Mouse (Mus musculus): Measurements from ENCODE around the gene Gm28038.

Gm28038 gene

DNA sequence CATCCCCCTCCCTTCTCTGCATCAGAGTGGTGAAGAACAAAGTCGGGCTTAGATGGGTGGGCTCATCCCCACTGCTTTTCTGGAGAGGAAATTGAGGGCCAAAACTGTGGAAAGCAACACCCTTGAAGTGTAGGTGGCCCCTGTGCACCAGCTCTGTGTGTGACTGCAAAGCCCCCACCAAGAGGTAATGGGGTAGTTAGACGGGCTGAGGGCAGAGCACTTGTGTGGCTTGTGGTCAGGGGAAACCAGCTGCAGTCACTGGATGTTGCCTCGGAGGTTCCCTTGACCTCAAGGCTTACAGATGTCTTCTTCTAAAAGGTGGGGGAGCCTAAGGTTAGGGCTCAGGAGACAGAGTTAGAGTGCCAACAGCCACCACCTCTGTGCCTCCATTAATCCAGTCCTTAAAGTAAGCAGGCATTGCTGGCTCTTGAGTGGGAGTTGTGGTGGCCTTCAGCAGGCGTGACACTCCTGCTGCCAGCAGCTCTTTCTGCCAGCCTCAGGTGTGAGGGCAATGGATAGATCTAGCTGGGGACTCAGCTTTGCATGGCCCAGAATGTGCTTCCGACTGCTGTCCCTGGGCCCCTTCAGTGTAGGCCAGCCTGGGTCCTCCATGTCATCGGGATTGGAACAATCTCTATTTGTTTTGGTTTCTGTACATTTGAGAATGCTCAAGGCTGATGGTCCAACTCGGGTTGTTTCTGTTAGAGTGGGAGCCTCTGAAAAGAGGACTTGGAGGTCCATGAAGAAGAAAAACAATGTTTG lies 23.0 kb upstream of the Gm28038 start:
- DNase-seq: no peak

DNA sequence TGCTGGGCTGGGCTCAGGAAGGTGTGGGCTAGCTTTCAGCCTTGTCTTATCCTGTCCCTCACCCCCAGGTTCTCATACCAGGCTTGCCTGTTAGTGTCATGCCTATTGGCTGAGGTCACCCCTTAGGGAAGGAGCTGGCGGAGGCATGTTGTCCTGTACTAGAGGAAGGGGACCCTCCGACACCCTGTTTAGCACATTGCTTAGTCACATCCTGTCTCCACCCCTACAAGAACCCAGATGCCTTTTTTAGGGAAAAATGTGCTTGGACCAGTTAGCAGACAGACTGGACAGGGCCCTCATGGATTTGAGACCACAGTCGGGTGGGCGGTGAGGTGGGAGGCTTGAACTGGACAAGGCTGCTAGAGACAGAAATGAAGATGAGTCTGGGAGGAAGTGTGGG lies 22.2 kb upstream of the Gm28038 start:
- peak; percentile 68 for DNase-seq

DNA sequence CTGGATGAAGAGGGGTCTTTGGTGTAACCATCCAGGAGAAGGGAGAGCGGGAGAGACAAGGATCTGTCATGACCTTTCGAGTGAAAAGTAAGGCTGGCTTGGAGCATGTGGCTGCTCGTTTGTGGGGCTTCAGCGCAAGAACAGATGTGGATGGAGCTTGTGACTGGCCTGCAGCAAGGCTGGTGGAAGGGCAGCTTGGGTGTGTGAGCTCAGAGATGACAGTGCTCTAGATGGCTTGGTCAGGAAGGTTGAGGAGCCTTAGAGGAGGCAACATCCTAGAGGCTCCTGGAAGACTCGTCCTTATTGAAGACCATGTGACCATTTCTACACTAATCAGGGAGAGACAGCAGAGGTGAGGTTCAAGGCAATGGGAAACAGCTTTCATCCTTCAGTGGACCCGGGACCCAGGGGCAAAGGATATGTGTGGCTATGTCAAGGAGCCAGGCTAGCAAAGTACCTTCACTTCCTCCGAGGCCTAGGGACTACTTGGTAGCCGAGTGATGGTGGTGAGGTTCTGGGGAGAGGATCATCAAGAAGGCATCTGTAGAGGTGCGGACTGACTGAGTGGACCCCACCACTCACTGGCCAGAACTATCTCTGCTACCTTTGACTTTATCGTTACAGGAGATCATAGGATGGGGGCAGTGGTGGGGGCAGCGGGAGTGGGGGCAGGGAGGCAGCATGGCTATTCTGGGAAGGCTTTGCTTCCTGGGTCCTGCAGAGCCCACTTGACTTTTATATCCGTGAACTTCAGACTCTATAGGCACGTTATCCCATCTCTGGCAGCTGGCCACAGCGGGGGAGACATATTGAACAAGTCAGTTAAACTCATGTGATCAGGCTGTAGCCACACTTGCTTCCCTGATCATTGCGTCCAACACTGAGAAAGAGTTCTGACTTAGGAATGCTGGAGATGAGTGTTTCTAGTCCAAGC lies 21.4 kb upstream of the Gm28038 start:
- DNase-seq: peak; percentile 60

DNA sequence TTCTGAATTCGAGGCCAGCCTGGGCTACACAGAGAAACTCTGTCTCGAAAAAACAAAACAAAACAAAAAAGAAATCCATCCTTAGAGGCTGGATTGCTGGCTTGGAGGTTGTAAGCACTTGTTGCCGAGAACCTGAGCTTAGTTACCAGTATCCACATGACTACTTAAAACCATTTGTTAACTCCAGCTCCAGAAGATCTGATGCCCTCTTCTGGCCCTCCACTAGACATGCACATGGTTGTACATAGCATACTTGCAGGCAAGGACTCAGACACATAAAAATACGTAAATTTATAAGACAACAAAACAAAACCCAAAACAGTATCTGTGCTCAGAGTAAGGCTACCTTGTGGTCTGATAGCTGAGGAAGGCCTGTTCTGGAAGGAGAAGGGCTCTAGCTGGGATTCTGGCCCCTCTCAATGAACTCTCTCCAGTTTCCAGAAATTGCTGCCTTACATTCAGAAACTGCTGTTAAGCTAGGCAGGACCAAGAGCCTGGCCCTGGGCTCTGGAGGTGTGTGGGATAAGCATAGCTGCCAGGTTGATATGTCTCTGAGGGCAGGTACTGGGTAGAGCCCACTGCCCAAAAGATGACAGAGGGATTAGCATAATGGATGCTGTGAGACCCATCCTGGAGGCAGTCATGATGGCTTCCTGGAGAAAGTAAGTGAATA lies 19.6 kb upstream of the Gm28038 start:
- no peak for DNase-seq

DNA sequence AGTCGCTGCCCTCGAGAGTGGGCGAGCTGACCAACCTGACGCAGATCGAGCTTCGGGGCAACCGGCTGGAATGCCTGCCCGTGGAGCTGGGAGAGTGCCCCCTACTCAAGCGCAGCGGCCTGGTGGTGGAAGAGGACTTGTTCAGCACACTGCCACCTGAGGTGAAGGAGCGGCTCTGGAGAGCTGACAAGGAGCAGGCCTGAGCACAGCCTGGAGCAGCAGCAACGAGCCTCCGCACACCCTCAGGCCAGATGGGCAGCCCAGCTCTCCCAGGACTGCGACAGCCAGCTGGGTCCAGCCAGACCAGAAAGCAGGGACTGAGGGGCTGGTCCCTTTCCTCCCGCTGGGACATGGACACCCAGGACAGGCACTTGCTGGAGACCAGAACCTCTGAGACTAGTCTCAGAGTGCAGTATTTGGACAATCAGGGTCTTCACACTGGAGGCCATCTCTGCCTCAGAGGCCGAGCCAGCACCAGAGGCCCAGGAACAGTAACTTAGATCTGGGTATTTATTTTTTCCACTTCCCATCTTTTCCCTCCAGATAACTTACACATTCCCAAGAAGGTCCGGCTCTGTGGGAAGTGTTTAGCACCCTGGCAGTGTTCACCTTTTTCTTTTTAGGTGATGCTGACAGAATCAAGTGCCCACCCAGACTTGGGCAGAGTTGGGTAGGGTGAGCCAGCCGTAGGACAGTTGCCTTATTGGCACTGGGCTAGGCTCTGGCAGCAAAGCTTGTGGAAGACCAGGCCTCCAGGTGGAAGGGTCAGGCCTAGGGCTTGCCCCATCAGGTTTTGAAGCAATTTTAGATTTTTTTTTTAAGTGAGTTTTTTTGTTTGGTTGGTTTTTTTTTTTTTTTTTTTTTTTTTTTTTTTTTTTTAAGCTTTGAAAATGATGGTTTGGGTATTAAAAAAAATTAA lies 18.7 kb upstream of the Gm28038 start:
- DNase-seq: peak; percentile 14

DNA sequence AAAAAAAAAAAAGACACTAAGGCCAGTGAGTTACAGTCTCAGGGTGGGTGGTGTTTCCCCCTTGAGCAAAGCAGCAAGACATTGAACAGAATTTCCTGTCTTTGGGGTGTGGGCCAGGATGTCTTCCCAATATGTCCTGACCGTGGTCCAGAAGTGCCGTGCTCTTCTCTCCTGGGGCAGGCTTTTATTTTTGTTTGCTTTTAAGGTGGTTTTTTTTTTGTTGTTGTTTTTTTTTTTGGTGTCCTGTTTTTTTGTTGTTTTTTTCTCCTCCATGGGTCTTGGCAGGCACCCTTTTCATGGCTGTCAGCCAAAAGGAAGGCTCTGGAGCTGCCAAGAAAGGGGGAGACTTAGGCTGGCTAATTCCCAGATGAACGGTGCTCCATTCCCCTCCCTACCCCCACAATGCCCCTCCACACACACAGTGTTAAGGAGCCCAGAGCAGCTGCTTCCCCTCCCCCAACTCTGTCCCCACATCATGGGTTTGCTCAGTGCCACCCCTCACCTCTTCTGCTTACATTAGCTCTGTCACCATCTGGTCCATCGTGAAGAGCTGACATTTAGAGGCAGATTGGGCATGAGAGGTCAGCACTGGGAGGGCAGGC lies 17.9 kb upstream of the Gm28038 start:
- DNase-seq: peak; percentile 71

DNA sequence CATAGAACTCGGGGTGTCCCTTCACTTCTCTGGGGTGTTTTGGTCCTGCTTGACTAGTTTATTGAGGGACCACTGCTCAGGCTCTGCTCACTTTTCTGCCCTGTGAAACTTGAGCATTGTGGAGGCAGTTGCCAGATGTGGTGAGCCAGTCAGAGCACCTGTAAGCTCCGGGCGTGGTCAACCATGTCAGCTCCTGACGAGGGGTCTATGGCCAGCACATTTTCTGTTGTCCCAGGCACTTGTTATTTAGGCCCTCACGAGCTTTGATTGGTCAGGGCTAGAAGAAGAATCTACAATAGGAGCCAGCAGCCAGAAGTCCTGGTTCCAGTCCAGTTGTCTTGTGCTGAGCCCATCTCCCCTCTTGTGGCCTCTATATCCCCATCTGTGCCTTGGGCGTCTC lies 17.0 kb upstream of the Gm28038 start:
- peak; percentile 11 for DNase-seq

DNA sequence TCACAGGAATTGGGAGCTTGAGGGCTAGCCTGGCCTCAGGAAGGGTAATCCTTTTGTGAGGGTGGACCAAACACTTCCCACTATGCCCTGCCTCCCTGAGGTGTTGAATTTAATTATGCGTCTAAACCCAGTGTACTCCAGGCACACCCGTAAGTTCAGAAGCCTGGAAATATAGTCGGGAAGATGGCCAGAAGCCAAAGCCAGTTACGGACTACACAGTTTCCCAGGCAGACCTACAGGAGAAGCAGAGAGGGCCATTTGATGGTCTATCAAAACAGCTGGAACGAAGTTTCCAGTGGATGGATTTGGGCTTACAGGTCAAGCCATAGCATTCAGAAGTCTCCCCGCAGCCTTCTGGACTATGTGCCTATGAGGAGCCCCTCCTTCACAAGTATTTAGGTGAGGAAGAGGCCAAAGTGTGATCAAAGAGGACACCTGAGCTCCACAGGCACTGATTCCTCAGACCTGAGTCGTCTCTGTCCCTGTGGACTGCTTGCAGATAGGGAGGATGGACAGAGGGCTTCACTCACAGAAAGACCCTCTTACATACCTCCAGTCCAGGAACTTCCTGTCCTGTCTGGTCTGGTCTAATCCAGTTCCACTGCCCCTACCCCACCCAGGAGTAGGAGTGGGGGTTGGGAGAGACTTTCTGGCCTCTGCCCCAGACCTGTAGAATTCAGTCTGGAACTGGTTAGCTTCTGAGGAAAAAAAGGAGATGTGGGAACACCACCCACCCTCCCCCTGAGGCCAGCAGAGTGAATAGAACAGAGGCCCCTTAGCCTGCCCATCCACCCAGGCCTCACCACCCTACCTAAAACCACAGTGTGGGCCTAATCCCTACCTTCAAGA lies 15.9 kb upstream of the Gm28038 start:
- DNase-seq: peak; percentile 48

DNA sequence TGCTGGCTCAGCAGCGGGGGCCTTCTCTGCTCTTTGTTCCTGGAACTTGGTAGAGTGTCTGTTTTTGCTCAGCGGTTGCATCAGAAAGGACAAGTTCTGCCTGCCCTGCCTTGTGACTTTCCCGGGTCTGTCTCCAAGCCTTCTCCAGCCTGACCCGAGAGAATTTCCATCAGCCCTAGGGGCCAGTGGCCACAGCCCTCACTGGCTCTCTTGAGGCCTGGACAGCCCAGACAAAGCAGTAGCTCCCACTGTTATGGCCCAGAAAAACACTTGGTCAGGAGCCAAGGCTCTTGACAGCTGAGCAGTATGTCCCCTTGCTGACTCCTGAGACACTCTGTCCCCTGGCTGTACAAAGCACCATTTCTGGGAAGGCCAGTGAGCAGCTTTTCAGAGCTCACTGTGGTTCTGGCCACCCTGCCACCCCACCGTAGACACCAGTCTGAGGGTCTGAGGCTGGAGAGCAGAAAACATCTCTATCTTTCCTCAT lies 15.0 kb upstream of the Gm28038 start, which contains the start of gene Phyhd1:
Phyhd1 (plus strand) TSS at position 437 of the 487 bp plus-strand sequence.
- peak; percentile 89 for DNase-seq

DNA sequence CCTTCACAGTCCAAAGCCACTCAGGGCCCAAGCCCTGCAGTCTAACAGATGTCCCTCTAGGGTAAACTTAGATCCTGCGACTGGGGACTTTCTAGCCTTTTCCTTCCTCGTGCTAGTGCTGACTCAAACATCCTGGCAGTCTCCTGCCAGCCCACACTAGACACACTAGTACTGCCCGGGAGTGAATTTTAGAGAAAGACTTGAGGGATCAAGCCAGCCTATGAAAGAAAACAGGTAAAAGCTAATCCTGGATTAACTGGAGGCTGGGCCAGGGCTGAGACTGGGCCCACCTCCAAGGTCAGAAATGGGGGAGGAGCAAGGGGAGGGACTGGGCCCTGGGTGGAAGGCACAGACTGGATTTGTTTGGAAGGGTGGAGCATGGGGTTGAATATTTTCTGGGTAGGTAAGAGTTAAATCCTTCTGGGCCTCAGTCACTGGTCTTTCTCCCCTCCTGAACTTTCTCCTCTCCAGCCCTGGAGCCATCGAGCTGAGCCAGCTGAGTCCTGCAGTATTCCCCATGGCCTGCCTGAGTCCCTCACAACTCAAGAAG lies 14.4 kb upstream of the Gm28038 start:
- peak; percentile 94 for DNase-seq

DNA sequence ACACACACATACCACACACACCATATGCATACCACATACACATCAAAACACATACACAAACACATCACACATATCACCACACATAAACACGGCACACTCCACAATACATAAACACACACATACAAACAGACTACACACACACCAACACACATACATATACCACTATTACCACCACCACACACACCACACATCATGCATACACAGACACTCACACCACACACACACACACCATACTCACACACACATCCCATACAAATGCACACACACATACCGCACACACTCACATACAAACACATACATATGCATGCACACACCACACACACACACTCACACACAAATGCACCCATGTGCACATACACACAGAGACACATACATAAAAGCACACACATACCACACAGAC lies 13.4 kb upstream of the Gm28038 start:
- DNase-seq: no peak

DNA sequence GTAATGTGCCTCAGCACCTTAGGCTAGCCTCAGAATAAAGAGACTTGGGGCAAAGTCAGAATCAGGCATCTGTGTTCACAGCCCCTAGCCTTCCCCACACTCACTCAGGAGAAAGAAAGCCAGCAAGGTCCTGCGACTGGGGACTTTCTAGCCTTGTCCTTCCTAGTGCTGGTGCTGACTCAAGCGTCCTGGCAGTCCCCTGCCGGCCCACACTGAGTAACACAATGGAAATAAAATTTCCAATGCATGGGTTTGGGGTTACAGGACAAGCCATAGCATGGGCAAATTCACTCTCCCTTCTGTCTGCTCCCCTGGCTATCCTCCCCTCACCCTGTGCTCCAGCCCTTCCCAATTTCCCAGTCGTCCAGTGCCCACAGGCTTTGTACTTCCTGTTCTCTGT lies 12.5 kb upstream of the Gm28038 start:
- DNase-seq: no peak

DNA sequence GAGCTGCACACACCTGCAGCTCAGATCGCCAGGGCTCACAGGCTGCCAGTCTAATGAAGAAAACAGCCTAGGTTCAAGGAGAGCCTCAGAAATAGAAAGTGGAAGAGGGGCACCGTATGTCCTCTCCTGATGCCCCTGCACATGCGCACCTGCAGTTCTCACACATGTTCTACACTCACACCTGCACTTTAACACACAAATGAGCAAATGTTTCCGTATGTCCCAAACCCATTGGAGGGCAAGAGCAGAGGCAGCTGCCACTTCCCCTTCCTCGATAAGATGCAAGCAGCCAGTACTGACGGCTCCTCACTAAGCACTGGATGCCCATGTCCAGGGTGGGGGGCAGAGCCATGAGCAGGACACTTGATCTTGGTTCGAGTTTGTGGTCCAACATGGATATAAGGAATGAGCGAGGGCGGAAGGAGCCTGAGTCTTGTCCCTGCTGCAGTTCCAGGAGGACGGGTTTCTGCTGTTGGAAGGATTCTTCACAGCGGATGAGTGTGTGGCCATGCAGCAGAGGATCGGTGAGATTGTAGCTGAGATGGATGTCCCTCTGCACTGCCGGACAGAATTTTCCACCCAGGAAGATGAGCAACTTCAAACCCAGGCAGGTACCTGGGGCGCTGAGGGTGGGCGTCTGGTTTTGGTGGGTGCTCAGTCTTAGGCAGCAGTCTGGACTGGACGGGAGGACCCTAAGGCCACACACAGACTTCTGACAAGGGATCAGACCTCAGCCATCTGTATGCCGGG lies 11.4 kb upstream of the Gm28038 start:
- DNase-seq: peak; percentile 8

DNA sequence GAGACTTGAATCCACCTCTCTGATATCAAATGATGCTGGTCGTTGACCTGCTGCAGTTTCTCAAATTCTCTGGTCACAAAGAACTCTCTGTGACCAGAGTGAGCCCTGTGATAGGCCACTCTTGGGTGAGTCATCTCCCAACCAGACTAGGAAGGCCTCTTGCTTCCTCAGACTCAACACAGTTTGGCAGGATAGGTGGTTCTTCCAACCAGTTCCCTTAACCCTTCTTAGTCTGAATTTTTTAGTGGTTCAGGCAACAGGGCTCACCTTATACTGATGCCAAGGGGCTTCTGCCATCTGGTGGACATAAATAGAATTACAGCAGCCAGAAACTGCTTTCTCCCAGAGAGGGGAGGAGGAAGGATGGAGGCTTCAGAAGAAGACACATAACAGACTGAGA lies 10.7 kb upstream of the Gm28038 start:
- peak; percentile 75 for DNase-seq

DNA sequence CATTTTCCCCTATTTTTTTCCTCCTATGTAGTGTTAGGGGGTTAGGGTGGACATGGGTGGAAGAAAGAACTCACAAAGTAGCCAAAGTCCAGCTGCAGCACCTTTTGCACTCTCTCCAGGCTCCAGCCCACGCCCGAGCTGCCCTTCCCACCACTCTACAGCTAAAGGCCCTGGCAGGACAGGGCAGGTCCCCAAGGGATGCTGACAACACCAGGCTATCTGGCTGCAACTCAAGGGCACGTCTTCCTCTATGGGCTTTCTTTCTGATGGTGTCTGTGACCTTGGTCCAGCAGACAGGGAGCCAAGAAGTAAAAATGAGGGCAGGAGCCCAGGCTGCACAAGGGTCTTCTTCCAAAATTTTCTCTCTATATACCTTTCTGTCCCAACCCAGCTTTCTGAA lies 808 bp downstream of the Gm28038 start:
- no peak for DNase-seq

DNA sequence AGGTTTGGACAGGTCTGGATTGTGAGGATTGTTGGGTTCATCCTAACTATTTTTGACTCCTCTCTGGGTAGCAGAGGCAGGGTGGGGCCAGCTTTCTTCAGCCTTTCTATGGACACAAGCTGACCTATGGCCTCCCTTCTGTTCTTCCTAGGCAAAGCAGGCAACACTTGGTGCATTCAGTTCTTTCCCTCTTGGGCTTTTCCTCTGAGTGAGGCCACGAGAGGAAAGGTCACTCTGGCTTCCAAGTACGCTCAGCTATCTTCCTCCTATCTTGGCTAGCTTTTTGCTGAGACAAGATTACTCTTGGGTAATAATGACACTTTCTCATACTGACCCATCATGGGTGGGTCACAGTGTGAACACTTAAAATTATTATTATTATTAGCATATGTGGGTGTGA lies 2.4 kb downstream of the Gm28038 start:
- DNase-seq: no peak

DNA sequence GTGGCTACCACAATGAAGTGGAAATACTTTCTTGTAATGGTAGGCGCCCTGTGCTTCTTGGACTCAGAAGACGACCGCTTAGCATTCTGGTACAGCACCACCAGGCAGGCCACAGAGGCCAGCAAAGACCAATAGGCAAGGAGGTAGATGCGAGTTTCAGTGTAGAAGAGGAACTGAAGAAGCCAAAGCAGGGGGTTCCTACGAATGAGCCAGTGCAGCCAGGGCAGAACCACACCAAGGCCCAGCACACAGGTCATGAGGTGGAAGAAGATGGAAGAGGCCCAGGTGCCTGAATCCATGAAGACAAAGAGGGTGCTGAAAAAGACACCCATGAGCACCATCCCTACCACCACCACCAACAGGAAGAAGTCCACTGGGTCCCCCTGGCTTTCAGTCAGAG lies 4.2 kb downstream of the Gm28038 start:
- DNase-seq: no peak

DNA sequence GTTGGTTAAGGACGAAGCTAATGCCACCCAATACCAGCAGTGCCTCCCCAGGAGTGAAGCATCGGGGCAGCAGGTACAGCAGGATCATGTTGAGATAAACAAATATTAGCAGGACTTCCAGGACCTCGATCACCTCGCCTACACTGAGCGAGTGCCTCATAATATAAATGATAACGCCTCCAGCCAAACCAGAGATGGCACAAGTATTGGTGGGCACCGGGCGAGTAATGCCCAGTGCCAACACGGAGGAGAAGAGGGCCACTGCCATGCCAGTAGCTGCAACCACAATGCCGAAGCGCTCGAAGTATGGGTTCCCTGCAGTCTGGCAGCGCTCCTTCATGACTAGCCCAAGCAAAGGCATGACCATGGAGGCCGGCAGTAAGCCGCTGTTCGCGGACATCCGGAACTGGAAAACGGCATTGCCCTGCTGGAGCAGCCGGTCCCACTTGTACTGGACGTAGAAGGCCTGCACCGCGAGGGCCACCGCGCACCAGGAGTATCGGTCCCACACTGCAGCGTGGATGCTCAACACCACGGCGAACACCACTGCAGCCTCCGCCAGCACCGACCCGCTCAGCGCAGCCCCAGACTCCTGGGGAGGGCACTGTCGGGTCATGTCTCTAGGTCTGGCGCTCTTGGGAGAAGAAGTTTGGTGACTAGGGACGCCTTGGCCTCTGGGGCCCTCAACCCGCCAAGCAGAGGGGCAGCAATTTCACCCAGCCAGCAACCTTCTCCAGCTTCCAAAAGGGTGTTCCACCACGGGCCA lies 4.8 kb downstream of the Gm28038 start:
- DNase-seq: no peak

Data from kidney, adult 11 months (tissue).